Mouse (Mus musculus): ENCODE measurements around the gene D11Wsu47e. TPM values are rescaled to one million over a fixed set of nuclear protein-coding genes. Genes with fewer than 3 reads are reported as not detected.
A peak's percentile ranks its signal among the peaks of the same experiment; 100 is the strongest.

The D11Wsu47e gene
- total RNA-seq (2014; fragmentation: Nextera tagmentation) (14.9 and 20.2 TPM in 2 replicates), total RNA-seq (2017) (14.0 and 16.1 TPM in 2 replicates), polyA plus RNA-seq (2012) (6.5 and 7.0 TPM in 2 replicates)

GRCm38 (mm10) chr11:113683957-113684706, at the start of gene D11Wsu47e, which contains the start of gene Fam104a:
TSS of gene D11Wsu47e (plus strand) at chr11:113684412.
TSS of gene Fam104a (minus strand) at chr11:113684155.
- Histone ChIP-seq H3K4me1 (ENCODE audit: insufficient read depth, low read depth, low read length) (peaks cover 58% of the 10 kb centered on the region), H3K27me3 (ENCODE audit: insufficient read depth, low read length) (no peaks in the 10 kb centered on the region), H3K36me3 (replicated peaks) (peaks cover 31% of the 10 kb centered on the region), H3K4me3 (ENCODE audit: low read depth, low read length) (peak within 1 kb of the TSS; percentile 99), H3K9me3 (replicated peaks) (no peaks in the 10 kb centered on the region)
- peak; percentile 92 for DNase-seq (ENCODE audit: low spot score)
- ATAC-seq (ENCODE audit: extremely low read depth, insufficient number of reproducible peaks, low FRiP score, poor library complexity, severe bottlenecking) = peak; percentile 52
- TF ChIP-seq CTCF (IDR thresholded peaks at IDR 0.05; ENCODE audit: low read depth, low read length) = no peak
- TF ChIP-seq GATA2 (IDR thresholded peaks at IDR 0.05; ENCODE audit: borderline replicate concordance, low read depth, low read length) = no peak
- no peak for TF ChIP-seq TAL1 (conservative IDR thresholded peaks at IDR 0.05; ENCODE audit: low read depth, low read length)
- TF ChIP-seq POLR2AphosphoS5 (IDR thresholded peaks at IDR 0.05; ENCODE audit: insufficient replicate concordance, low read depth, low read length) = no peak
- no peak for TF ChIP-seq GATA1 (IDR thresholded peaks at IDR 0.05; ENCODE audit: borderline replicate concordance, low read length)

DNA sequence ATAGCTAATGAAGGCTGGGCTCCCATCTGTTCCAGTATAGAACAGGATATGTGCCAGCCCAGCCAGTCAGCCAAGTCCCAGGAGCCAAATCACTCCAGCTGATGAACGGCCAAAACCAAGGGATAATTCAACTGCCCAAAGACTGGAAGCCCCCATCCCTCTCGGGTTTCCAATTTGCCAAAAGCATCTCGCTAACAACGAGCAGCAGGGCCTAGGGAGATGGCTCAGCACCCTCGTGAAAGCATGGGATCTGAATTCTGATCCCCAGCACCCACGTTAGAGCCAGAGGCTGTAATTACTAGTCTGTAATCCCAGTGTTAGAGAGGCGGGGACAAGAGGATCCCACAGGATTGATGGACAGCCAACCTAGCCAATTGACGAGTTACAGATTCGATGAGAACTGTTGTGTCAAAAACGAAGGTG, 49.5 kb upstream of the D11Wsu47e start:
- H3K36me3 ChIP-seq (replicated peaks) = no peaks in the 10 kb centered on the region
- ATAC-seq (ENCODE audit: extremely low read depth, insufficient number of reproducible peaks, low FRiP score, poor library complexity, severe bottlenecking) (no peak), DNase-seq (ENCODE audit: low spot score) (no peak)
- H3K9me3 ChIP-seq (replicated peaks) = peaks cover 37% of the 10 kb centered on the region
- no peaks in the 10 kb centered on the region for H3K27me3 ChIP-seq (ENCODE audit: insufficient read depth, low read length)
- no peak overlapping the region for H3K4me3 ChIP-seq (ENCODE audit: low read depth, low read length)
- TF ChIP-seq GATA1 (IDR thresholded peaks at IDR 0.05; ENCODE audit: borderline replicate concordance, low read length) (no peak), TAL1 (conservative IDR thresholded peaks at IDR 0.05; ENCODE audit: low read depth, low read length) (no peak), CTCF (IDR thresholded peaks at IDR 0.05; ENCODE audit: low read depth, low read length) (no peak), GATA2 (IDR thresholded peaks at IDR 0.05; ENCODE audit: borderline replicate concordance, low read depth, low read length) (no peak)
- H3K4me1 ChIP-seq (ENCODE audit: insufficient read depth, low read depth, low read length) = no peaks in the 10 kb centered on the region

DNA sequence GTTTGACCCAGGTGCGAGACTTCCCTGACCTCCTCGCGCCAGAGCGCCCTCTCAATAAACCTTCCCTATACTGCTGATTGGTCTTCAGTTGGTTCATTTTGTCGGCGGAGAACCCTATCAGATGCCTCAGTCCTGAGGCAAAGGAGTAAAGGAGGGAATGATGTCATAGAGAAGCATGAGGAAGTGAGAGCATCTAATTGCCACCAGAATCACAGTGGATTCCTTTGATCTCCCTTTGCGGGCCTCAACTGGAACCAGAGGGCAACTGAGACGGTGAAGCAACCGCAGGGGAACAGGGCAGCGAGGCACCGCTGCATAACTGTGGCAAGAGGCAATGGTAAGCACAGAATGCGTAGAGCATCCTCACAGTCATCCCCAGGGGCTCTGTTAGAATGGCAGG, 45.5 kb upstream of the D11Wsu47e start:
- Histone ChIP-seq H3K27me3 (ENCODE audit: insufficient read depth, low read length) (no peaks in the 10 kb centered on the region), H3K9me3 (replicated peaks) (peaks cover 15% of the 10 kb centered on the region), H3K36me3 (replicated peaks) (no peaks in the 10 kb centered on the region), H3K4me3 (ENCODE audit: low read depth, low read length) (no peak overlapping the region), H3K4me1 (ENCODE audit: insufficient read depth, low read depth, low read length) (0 out of 2 replicates have a peak, but pooled peaks cover 3% of the 10 kb centered on the region)
- ATAC-seq (ENCODE audit: extremely low read depth, insufficient number of reproducible peaks, low FRiP score, poor library complexity, severe bottlenecking) (no peak), DNase-seq (ENCODE audit: low spot score) (no peak)
- TF ChIP-seq TAL1 (conservative IDR thresholded peaks at IDR 0.05; ENCODE audit: low read depth, low read length) (no peak), GATA2 (IDR thresholded peaks at IDR 0.05; ENCODE audit: borderline replicate concordance, low read depth, low read length) (no peak), POLR2AphosphoS5 (IDR thresholded peaks at IDR 0.05; ENCODE audit: insufficient replicate concordance, low read depth, low read length) (no peak), CTCF (IDR thresholded peaks at IDR 0.05; ENCODE audit: low read depth, low read length) (no peak), GATA1 (IDR thresholded peaks at IDR 0.05; ENCODE audit: borderline replicate concordance, low read length) (no peak)

- Histone ChIP-seq H3K4me3 (ENCODE audit: low read depth, low read length) (no peak overlapping the region), H3K4me1 (ENCODE audit: insufficient read depth, low read depth, low read length) (peaks cover 25% of the 10 kb centered on the region), H3K9me3 (replicated peaks) (no peaks in the 10 kb centered on the region), H3K36me3 (replicated peaks) (no peaks in the 10 kb centered on the region), H3K27me3 (ENCODE audit: insufficient read depth, low read length) (peaks cover 3% of the 10 kb centered on the region; the same call in 1 of the 2 replicates)
- TF ChIP-seq CTCF (IDR thresholded peaks at IDR 0.05; ENCODE audit: low read depth, low read length) = 0 out of 2 replicates have a peak, but pooled peaks have one; percentile 2
- TF ChIP-seq GATA2 (IDR thresholded peaks at IDR 0.05; ENCODE audit: borderline replicate concordance, low read depth, low read length) = no peak
- DNase-seq (ENCODE audit: low spot score) (no peak), ATAC-seq (ENCODE audit: extremely low read depth, insufficient number of reproducible peaks, low FRiP score, poor library complexity, severe bottlenecking) (no peak)
Observed at GRCm38 (mm10) chr11:113645181-113645580, 39.0 kb upstream of the D11Wsu47e start.

DNA sequence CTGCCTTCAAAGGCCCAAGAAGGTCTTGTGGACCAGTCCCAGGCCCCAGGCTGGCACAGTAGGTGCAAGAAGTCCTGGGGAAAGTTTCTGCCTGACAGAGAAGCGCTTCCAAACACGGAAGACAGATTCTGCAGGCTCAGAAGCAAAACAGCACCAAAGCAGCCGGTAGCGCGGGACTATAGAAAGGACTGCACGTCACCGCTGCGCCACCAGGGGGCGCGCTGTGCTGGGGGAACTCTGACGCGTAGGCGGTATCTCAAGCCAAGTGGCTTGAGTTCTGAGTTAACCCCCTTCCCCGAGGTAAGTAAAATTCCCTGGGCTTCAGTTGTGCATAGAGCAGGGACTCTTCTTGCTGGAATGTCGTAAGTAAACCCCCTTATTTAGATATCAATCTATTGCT, 36.1 kb upstream of the D11Wsu47e start:
- peak; percentile 66 for DNase-seq (ENCODE audit: low spot score)
- Histone ChIP-seq H3K4me3 (ENCODE audit: low read depth, low read length) (no peak overlapping the region; the same call in 1 of the 2 replicates), H3K9me3 (replicated peaks) (no peaks in the 10 kb centered on the region)

GRCm38 (mm10) chr11:113648690-113649352, 35.4 kb upstream of the D11Wsu47e start, which contains the start of gene Cog1:
TSS of gene Cog1 (plus strand) at chr11:113649169.
- Histone ChIP-seq H3K4me3 (ENCODE audit: low read depth, low read length) (peak within 1 kb of the TSS; percentile 100), H3K36me3 (replicated peaks) (peaks cover 30% of the 10 kb centered on the region), H3K27me3 (ENCODE audit: insufficient read depth, low read length) (peaks cover 3% of the 10 kb centered on the region; the same call in 1 of the 2 replicates), H3K9me3 (replicated peaks) (no peaks in the 10 kb centered on the region), H3K4me1 (ENCODE audit: insufficient read depth, low read depth, low read length) (peaks cover 42% of the 10 kb centered on the region)
- no peak for DNase-seq (ENCODE audit: low spot score)
- TF ChIP-seq CTCF (IDR thresholded peaks at IDR 0.05; ENCODE audit: low read depth, low read length) (no peak), TAL1 (conservative IDR thresholded peaks at IDR 0.05; ENCODE audit: low read depth, low read length) (no peak), POLR2AphosphoS5 (IDR thresholded peaks at IDR 0.05; ENCODE audit: insufficient replicate concordance, low read depth, low read length) (no peak), GATA1 (IDR thresholded peaks at IDR 0.05; ENCODE audit: borderline replicate concordance, low read length) (no peak), GATA2 (IDR thresholded peaks at IDR 0.05; ENCODE audit: borderline replicate concordance, low read depth, low read length) (no peak)
- ATAC-seq (ENCODE audit: extremely low read depth, insufficient number of reproducible peaks, low FRiP score, poor library complexity, severe bottlenecking) = no peak

More for the DNA sequence above, 36.1 kb upstream of the D11Wsu47e start:
- peaks cover 3% of the 10 kb centered on the region; the same call in 1 of the 2 replicates for H3K27me3 ChIP-seq (ENCODE audit: insufficient read depth, low read length)
- TF ChIP-seq CTCF (IDR thresholded peaks at IDR 0.05; ENCODE audit: low read depth, low read length) (peak; percentile 89), GATA1 (IDR thresholded peaks at IDR 0.05; ENCODE audit: borderline replicate concordance, low read length) (no peak)
- peaks cover 46% of the 10 kb centered on the region for H3K4me1 ChIP-seq (ENCODE audit: insufficient read depth, low read depth, low read length)
- ATAC-seq (ENCODE audit: extremely low read depth, insufficient number of reproducible peaks, low FRiP score, poor library complexity, severe bottlenecking) = peak; percentile 58
- peaks cover 24% of the 10 kb centered on the region for H3K36me3 ChIP-seq (replicated peaks)
